Mouse (Mus musculus) small intestine, adult 2 months (tissue): ENCODE data around the gene Lce3d. TPM values are rescaled to one million over a fixed set of nuclear protein-coding genes. Genes with fewer than 3 reads are reported as not detected.

Source experiments
- H3K27ac ChIP-seq: fragments of 200-500 bp; 2 replicates; pipeline ENCODE4 v1.5.1; 2012; ENCODE audit warnings: low read depth, low read length, control low read depth, inconsistent platforms; ENCODE audit not compliant: insufficient read depth
- H3K27me3 ChIP-seq: fragments of 200-500 bp; 2 replicates; pipeline ENCODE4 v1.6.1; 2012; ENCODE audit warnings: mild to moderate bottlenecking, moderate library complexity, low read length, inconsistent platforms; ENCODE audit not compliant: control insufficient read depth, insufficient read depth
- H3K36me3 ChIP-seq: fragments of 200-500 bp; 2 replicates; pipeline ENCODE4 v1.6.1; 2012; ENCODE audit warnings: mild to moderate bottlenecking, low read length, control low read depth, inconsistent platforms; ENCODE audit not compliant: control insufficient read depth, insufficient read depth
- H3K4me1 ChIP-seq: fragments of 200-500 bp; 2 replicates; pipeline ENCODE4 v1.6.1; 2012; ENCODE audit warnings: low read length, inconsistent platforms, mixed read lengths; ENCODE audit not compliant: control insufficient read depth, insufficient read depth, insufficient read length
- H3K4me3 ChIP-seq: fragments of 200-500 bp; 2 replicates; pipeline ENCODE4 v1.5.1; 2012; ENCODE audit warnings: low read depth, mild to moderate bottlenecking, control low read depth, inconsistent platforms, low read length, moderate library complexity
- CTCF ChIP-seq: fragments of 200-500 bp; IDR thresholded peaks from 2 replicates; pipeline ENCODE4 v1.5.1; 2012; ENCODE audit warnings: low read depth, mild to moderate bottlenecking, control low read depth, inconsistent platforms, low read length, moderate library complexity, mixed read lengths; ENCODE audit not compliant: insufficient replicate concordance, insufficient read length; ENCODE audit errors: extremely low read depth
- POLR2A ChIP-seq: fragments of 200-500 bp; IDR thresholded peaks from 2 replicates; pipeline ENCODE4 v1.6.1; 2012; ENCODE audit warnings: low read depth, mild to moderate bottlenecking, control low read depth, inconsistent platforms, low read length, moderate library complexity
- WGBS: fragments of 180-500 bp; shearing (Covaris S2); methylation state at CpG from one replicate; pipeline ENCODE4 v1.1.7; 2018; 5-methylcytosine and 5-hydroxymethylcytosine counted together
- polyA plus RNA-seq: library from polyadenylated mRNA; depleted of rRNA; stranded (reverse); fragments of >200 nt; gene quantifications from 2 replicates; pipeline ENCODE4 v1.2.3, GENCODE M21; 2012; rRNA removed

The Lce3d gene
- not detected in 2 replicates for polyA plus RNA-seq

DNA sequence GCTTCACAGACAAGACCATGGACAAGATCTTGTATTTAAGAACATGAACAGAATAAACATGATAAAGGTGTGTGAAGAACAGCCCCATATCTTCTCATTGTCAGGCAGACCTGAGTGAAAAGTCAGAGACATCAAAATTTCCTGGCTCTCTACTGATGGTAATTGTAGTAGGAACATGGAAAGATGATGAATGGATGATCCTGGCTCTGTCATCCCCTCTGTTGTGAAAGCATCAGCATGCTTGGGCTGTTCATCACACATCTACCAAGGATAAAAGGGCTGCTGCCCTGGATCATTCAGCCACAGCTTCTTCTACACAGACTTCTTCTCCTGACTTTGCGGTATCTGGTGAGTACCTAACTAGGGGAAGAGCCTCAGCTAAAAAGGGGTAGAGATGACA lies at the start of gene Lce3d:
TSS of gene Lce3d (plus strand) at position 301 of the 400 bp plus-strand sequence.
- H3K4me1 ChIP-seq: no peaks in the 10 kb centered on the region
- TF ChIP-seq POLR2A (no peak), CTCF (no peak)
- 100% methylated on average over 1 of the region's 1 CpGs for WGBS
- no peak within 1 kb of the TSS for H3K4me3 ChIP-seq
- no peaks in the 10 kb centered on the region for H3K36me3 ChIP-seq
- no peak within 1 kb of the TSS for H3K27ac ChIP-seq
- H3K27me3 ChIP-seq: no peaks in the 10 kb centered on the region

DNA sequence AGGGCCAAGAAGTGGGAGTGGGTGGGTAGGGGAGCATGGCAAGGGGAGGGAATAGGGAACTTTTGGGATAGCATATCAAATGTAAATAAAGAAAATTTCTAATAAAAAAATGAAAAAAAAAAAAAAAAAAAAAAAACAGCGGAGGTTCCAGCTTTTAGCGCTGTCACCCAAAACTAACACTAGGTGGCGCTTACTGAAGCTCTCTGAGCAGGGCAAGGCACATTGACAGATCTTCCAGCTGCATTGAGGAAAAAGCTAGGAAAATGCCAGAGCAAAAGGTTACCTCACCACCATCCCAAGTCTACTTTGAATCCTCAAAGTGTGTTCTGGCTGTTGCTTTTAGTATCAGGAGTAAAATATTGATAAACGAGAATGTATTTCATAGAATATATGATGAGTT lies 49.6 kb upstream of the Lce3d start:
- no peak overlapping the region for H3K27ac ChIP-seq
- H3K27me3 ChIP-seq: no peaks in the 10 kb centered on the region
- no peak overlapping the region for H3K4me3 ChIP-seq
- H3K36me3 ChIP-seq: no peaks in the 10 kb centered on the region
- H3K4me1 ChIP-seq: no peaks in the 10 kb centered on the region
- TF ChIP-seq CTCF: peak; percentile 47; the same call in 1 of the 2 replicates
- TF ChIP-seq POLR2A: no peak
- 27% methylated on average over 4 of the region's 4 CpGs for WGBS

DNA sequence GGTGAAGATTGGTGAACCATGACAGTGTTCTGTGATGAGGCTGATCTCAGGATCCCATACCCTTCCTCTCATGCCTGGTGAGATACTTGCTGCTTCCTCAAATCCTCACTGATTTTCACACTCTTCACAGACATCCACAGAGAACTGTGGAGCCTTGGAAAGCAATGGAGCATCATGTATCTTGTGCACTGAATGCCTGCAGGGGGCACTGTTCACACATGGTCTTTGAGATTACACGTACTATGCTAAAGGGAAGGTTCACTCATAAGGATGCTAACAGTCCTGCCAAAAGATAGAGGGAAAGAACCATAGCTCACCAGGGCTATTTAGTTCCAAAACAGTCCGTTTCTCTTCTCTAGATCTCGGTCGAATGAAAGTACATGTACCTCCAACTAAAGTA lies 36.8 kb upstream of the Lce3d start:
- H3K4me3 ChIP-seq: no peak overlapping the region
- H3K27ac ChIP-seq: no peak overlapping the region
- 64% methylated on average over 4 of the region's 4 CpGs for WGBS
- no peaks in the 10 kb centered on the region for H3K36me3 ChIP-seq
- H3K27me3 ChIP-seq: no peaks in the 10 kb centered on the region
- no peaks in the 10 kb centered on the region for H3K4me1 ChIP-seq
- TF ChIP-seq CTCF (no peak), POLR2A (no peak)

DNA sequence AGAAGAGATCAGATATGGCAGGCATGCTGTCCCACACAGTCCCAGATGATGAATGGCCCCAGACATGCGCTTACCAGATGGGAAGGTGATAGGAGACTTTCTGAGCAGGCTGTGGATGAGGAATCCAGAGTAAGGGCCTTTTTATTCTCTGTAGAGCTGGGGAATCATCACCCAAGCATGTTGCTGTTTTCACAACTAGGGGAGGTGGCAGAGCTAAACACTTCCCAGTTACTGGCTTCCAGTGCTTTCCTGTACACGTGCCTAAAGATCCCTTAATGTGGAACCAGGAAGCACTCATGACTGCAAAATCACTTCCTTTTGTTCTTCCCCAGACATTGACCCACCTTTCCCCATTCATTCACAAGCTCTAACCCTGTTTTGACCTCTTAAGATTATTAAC lies 31.1 kb upstream of the Lce3d start, which contains the start of gene Lce3a:
TSS of gene Lce3a (minus strand) at position 101 of the 400 bp plus-strand sequence.
- no peaks in the 10 kb centered on the region for H3K4me1 ChIP-seq
- no peak within 1 kb of the TSS for H3K27ac ChIP-seq
- no peak for TF ChIP-seq CTCF
- no peak for TF ChIP-seq POLR2A
- H3K36me3 ChIP-seq: no peaks in the 10 kb centered on the region
- no peaks in the 10 kb centered on the region for H3K27me3 ChIP-seq
- 55% methylated on average over 2 of the region's 2 CpGs for WGBS
- H3K4me3 ChIP-seq: no peak within 1 kb of the TSS

DNA sequence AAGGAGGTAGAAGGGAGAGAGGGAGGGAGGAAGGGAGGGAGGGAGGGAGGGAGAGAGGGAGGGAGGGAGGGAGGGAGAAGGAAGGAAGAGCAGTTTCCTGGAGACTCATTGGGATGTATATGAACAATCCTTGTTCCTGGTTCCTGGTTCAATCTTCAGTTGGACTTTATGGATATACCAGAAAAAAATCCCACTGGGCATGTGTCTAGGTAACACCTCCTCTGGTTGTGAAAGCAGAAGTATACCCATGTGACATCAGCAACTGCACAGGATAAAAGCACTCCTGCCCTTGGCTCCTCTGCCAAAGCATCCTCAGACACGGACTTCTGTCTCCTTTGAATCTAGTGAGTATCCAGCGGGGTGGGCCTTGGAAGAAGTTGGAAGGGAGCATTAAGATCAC lies 24.5 kb upstream of the Lce3d start, which contains the start of gene Lce3b:
TSS of gene Lce3b (plus strand) at position 301 of the 400 bp plus-strand sequence.
- 52% methylated on average over 2 of the region's 2 CpGs for WGBS
- H3K27me3 ChIP-seq: no peaks in the 10 kb centered on the region
- no peaks in the 10 kb centered on the region for H3K36me3 ChIP-seq
- no peak within 1 kb of the TSS for H3K27ac ChIP-seq
- no peak for TF ChIP-seq CTCF
- TF ChIP-seq POLR2A: no peak
- no peak within 1 kb of the TSS for H3K4me3 ChIP-seq
- no peaks in the 10 kb centered on the region for H3K4me1 ChIP-seq

DNA sequence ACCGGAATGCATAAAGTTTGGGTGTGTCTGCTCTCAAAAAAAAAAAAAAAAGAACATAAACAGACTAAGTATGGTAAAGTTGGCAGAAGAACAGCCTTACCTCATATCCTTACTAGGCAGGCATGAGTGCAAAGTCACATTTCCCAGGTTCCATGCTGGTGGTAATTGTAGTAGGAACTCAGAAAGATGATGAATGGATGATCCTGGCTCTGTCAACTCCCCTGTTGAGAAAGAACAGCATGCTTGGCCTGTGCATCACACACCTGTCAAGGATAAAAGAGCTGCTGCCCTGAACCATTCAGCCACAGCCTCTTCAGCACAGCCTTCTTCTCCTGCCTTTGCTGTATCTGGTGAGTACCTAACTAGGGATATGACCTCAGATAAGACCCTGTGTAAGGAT lies 13.0 kb upstream of the Lce3d start, which contains the start of gene Lce3c:
TSS of gene Lce3c (plus strand) at position 301 of the 400 bp plus-strand sequence.
- no peaks in the 10 kb centered on the region for H3K4me1 ChIP-seq
- TF ChIP-seq CTCF (no peak), POLR2A (no peak)
- 40% methylated on average over 1 of the region's 1 CpGs for WGBS
- H3K27me3 ChIP-seq: no peaks in the 10 kb centered on the region
- no peak within 1 kb of the TSS for H3K27ac ChIP-seq
- H3K36me3 ChIP-seq: no peaks in the 10 kb centered on the region
- no peak within 1 kb of the TSS for H3K4me3 ChIP-seq

DNA sequence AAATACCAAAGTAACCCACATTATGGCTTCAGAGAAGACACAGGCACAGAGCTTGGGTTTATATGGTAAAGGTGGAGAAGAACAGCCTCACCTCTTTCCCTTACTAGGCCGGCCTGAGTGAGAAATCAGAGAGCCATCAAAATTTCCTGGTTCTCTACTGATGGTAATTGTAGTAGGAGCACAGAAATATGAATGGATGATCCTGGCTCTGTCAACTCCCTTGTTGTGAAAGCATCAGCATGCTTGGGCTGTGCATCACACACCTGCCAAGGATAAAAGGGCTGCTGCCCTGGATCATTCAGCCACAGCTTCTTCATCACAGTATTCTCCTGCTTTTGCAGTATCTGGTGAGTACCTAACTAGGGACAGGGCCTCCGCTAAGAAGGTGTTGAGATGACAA lies 9.6 kb downstream of the Lce3d start, which contains the start of gene Lce3e:
TSS of gene Lce3e (plus strand) at position 301 of the 400 bp plus-strand sequence.
- Histone ChIP-seq H3K36me3 (no peaks in the 10 kb centered on the region), H3K4me1 (no peaks in the 10 kb centered on the region), H3K4me3 (no peak within 1 kb of the TSS), H3K27ac (no peak within 1 kb of the TSS), H3K27me3 (no peaks in the 10 kb centered on the region)
- TF ChIP-seq CTCF (no peak), POLR2A (no peak)
- 89% methylated on average over 2 of the region's 2 CpGs for WGBS
